9 mouse cellular contexts compared by ENCODE assay signal in genomic region chr8:11788252-11788651, GRCm38 (mm10). TPM values are rescaled to one million over a fixed set of nuclear protein-coding genes. Genes with fewer than 3 reads are reported as not detected.
DNase-seq lines count a peak whose midpoint lies in the region; ATAC-seq and TF ChIP-seq lines count a peak whose summit lies in the region.
"Had no signal": no experiment of that assay in that cellular context is flagged by ENCODE, and none has a peak within 500 bp of the region (broad histone marks: within the 10 kb centered on the region; RNA-seq: fewer than 3 reads in every experiment).

No protein-coding gene starts in this region.

- peak; percentile 71 for ATAC-seq in megakaryocyte progenitor cell, adult 5-6 weeks (replicated peaks; ENCODE audit: poor library complexity)

- H3K4me3 ChIP-seq in bone marrow, adult 2 months (replicated peaks; ENCODE audit: control insufficient read depth, low read depth, low read length) = no peak overlapping the region

- H3K27ac ChIP-seq in bone marrow, adult 2 months (ENCODE audit: control insufficient read depth, insufficient read depth, low read depth, low read length, poor library complexity) = no peak overlapping the region

- intact Hi-C loops in heart, postnatal 14 days (cut with DNase I) = no loop called here

- peak; percentile 39; the same call in 1 of the 2 replicates for TF ChIP-seq CTCF in bone marrow, adult 2 months (IDR thresholded peaks at IDR 0.05; ENCODE audit: control insufficient read depth, insufficient read depth, low read length)

- TF ChIP-seq POLR2A in bone marrow, adult 2 months (IDR thresholded peaks at IDR 0.05; ENCODE audit: borderline replicate concordance, control insufficient read depth, low read depth, low read length) = no peak

- WGBS in bone marrow, adult 2 months = 40% methylated on average over 8 of the region's 8 CpGs

- no peaks in the 10 kb centered on the region for H3K4me1 ChIP-seq in bone marrow, adult 2 months (ENCODE audit: control insufficient read depth, insufficient read depth, low read length)

- peak; percentile 27 for DNase-seq in embryo, embryonic 11 days
- no peak for DNase-seq in embryo, embryonic 10 days (ENCODE audit: low spot score)
- peak; percentile 61 for DNase-seq in ovary, postnatal 14 days (ENCODE audit: low spot score)
- DNase-seq in ovary, adult 18-20 months (ENCODE audit: low spot score) = no peak
- peak; percentile 56 to 64 for DNase-seq in heart, postnatal 14 days
- no peak for DNase-seq in frontal cortex, postnatal 25 days (ENCODE audit: low spot score in 2 of 2)

RNA-seq across cellular contexts. Expression of gene Tex29, which starts 52.0 kb away (rescaled TPM):
- not detected in 2 replicates for polyA plus RNA-seq in bone marrow, adult 2 months (2011; ENCODE audit: insufficient read depth, insufficient read length, low replicate concordance, missing spikeins)
- not detected for total RNA-seq in heart, postnatal 14 days (2021)
- not detected in 2 replicates for total RNA-seq in megakaryocyte progenitor cell, adult 5-6 weeks (2015)
- total RNA-seq in megakaryocyte progenitor cell, adult 5-6 weeks (2017) = not detected in 2 replicates
- polyA plus RNA-seq: liver, embryonic 16.5 days had no signal

Comparison
In these comparisons a context has a peak if more than half of its experiments do, and no peak if none do; other contexts are left out.
1. DNase-seq: peak in embryo, embryonic 11 days (single experiment), ovary, postnatal 14 days (single experiment) and heart, postnatal 14 days (2 of 2); none in embryo, embryonic 10 days (single experiment), ovary, adult 18-20 months (single experiment) and frontal cortex, postnatal 25 days (0 of 2).